Mouse (Mus musculus) lung, adult 18-20 months (tissue): ENCODE results near the gene Gm5926.
"Not testable (repeated sequence)": the region's sequence is repeated elsewhere in the genome, so short reads cannot be mapped to it uniquely, and the experiment has no call there.

Experiments used
- DNase-seq, 2 experiments: peaks; one replicate each; pipeline ENCODE4 v3.0.0; 2022; ENCODE audit warnings: mixed read lengths in 2 of 2

Gm5926 gene

DNA sequence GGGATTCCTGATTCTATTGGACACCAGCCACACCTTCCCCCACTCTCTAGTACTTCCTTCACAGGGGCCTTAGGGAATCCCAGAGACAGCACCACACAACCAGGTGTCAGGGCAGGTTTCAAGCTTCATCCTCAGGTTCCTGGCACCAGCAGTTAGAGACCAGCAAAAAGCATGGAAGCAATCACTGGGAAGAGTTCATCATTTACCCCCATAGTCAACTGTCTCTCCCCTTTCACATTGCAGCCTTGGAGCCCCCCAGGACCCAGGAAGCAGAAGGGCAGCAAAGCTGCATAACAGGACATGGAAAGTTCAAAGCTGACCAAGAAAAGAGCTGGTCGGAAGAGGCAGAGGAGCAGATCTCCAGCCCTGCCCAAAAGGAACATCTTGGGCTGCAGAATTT is at the start of gene Gm5926:
Gene Gm5926 (plus strand): TSS at position 301 of the 400 bp plus-strand sequence.
- DNase-seq, result not testable (repeated sequence)

DNA sequence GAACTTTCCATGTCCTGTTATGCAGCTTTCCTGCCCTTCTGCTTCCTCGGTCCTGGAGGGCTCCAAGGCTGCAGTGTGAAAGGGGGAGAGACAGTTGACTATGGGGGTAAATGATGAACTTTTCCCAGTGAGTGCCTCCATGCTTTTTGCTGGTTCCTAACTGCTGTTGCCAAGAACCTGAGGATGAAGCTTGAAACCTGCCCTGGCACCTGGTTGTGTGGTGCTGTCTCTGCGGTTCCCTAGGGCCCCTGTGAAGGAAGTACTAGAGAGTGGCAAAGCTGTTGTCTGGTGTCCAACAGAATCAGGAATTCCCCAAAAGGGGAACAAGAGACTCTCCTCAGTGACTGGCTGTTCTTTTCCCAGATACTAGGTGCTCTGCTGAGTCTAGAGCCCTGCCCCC is 49.5 kb upstream of the Gm5926 start:
- not testable (repeated sequence) for DNase-seq

DNA sequence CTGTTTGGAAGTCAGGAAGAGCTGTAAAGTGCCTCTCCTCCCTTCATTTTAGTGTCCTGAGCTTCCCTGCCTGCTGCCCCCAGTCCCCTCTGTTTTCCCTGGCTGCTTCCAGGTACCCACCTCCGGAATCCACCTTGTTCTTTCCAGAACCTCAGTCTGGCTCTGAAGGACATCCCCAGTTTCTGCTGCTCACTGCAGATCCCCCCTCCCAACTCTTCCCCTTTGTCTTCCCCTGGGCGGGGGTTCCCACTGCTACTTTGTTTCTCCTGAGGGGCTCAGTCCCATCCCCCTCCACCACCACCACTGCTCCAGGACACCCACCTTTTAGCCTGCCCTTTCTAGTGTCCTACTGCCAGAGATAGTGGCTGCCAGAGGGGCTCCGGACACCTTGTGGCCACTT is 49.1 kb upstream of the Gm5926 start:
- DNase-seq, result not testable (repeated sequence)
